Mouse (Mus musculus): ENCODE measurements around the gene Sar1a. TPM values are rescaled to one million over a fixed set of nuclear protein-coding genes. Genes with fewer than 3 reads are reported as not detected.

The Sar1a gene
- polyA plus RNA-seq, 1 experiment: 128 TPM

- DNase-seq (ENCODE audit: low read depth): no peak
- TF ChIP-seq POLR2A (IDR thresholded peaks at IDR 0.05; ENCODE audit: borderline replicate concordance, extremely low read depth, insufficient read depth, insufficient read length, poor library complexity, severe bottlenecking): no peak
These were observed 57.4 kb downstream of the Sar1a start for GRCm38 (mm10) chr10:61737537-61737936.

GRCm38 (mm10) chr10:61738126-61738525, 58.0 kb downstream of the Sar1a start:
- TF ChIP-seq POLR2A (IDR thresholded peaks at IDR 0.05; ENCODE audit: borderline replicate concordance, extremely low read depth, insufficient read depth, insufficient read length, poor library complexity, severe bottlenecking): no peak
- TF ChIP-seq CTCF (IDR thresholded peaks at IDR 0.05; ENCODE audit: borderline replicate concordance, extremely low read depth, insufficient read depth, insufficient read length): no peak
- DNase-seq (ENCODE audit: low read depth): no peak

- TF ChIP-seq POLR2A (IDR thresholded peaks at IDR 0.05; ENCODE audit: borderline replicate concordance, extremely low read depth, insufficient read depth, insufficient read length, poor library complexity, severe bottlenecking) (no peak), CTCF (IDR thresholded peaks at IDR 0.05; ENCODE audit: borderline replicate concordance, extremely low read depth, insufficient read depth, insufficient read length) (no peak)
- no peak for DNase-seq (ENCODE audit: low read depth)
These were observed 61.2 kb downstream of the Sar1a start for GRCm38 (mm10) chr10:61741306-61741705.

DNA sequence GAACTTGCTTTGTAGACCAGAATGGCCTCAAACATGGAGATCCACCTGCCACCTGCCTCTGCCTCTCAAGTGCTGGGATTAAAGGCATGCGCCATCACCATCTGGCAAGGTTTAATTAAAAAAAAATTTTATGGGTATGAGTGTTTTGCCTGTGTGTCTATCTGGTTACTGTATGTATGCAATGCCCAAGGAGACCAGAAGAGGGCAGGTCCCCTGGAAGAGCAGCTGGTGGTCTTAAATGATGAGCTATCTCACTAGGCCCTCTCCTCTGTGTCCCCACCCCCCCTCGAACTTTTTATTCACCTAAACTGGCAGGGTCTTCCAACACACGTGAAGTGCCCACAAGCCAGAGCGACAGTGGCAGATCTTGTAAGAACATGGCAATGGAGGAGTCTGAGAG, 61.8 kb downstream of the Sar1a start:
- peak; percentile 29; the same call in 1 of the 2 replicates for TF ChIP-seq CTCF (IDR thresholded peaks at IDR 0.05; ENCODE audit: borderline replicate concordance, extremely low read depth, insufficient read depth, insufficient read length)
- no peak for TF ChIP-seq POLR2A (IDR thresholded peaks at IDR 0.05; ENCODE audit: borderline replicate concordance, extremely low read depth, insufficient read depth, insufficient read length, poor library complexity, severe bottlenecking)

DNA sequence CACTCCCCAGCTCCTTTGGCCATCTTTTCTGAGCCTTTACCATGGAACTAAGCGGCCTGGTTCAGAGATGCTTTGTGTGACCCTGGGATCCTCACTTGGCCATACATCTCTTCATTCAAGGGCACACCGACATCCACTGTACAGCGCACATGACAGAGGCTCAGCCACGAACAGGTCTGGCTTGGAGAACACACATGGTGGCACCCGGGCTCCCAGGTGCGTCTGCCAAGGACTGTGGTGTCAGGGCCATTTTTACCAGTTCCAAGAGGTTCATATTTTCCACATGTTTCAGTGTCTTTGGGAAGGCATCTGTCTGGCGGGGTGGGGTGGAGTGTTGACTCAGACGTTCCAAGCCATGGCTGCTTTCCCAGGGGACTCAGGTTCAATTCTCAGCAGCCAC, 62.2 kb downstream of the Sar1a start:
- no peak for DNase-seq (ENCODE audit: low read depth)
- TF ChIP-seq POLR2A (IDR thresholded peaks at IDR 0.05; ENCODE audit: borderline replicate concordance, extremely low read depth, insufficient read depth, insufficient read length, poor library complexity, severe bottlenecking) (no peak), CTCF (IDR thresholded peaks at IDR 0.05; ENCODE audit: borderline replicate concordance, extremely low read depth, insufficient read depth, insufficient read length) (no peak)

More for the DNA sequence above, 61.8 kb downstream of the Sar1a start:
- no peak for DNase-seq (ENCODE audit: low read depth)

Other genes starting within 250 kb of the Sar1a start
- gene Eif4ebp2, start 227.6 kb upstream of the Sar1a start, polyA plus RNA-seq (2012; rRNA removed): 72.0 and 86.6 TPM in 2 replicates
- gene Lrrc20, start 204.5 kb upstream of the Sar1a start, polyA plus RNA-seq (2012; rRNA removed): 23.6 and 25.6 TPM in 2 replicates
- 0.62 and 0.94 TPM in 2 replicates for gene Npffr1, start 84.8 kb upstream of the Sar1a start, polyA plus RNA-seq (2012; rRNA removed)
- 121 and 140 TPM in 2 replicates for gene Ppa1, start 31.7 kb upstream of the Sar1a start, polyA plus RNA-seq (2012; rRNA removed)
- 42.7 and 49.4 TPM in 2 replicates for gene Tysnd1, start 15.2 kb downstream of the Sar1a start, polyA plus RNA-seq (2012; rRNA removed)
- gene Aifm2, start 35.0 kb downstream of the Sar1a start, polyA plus RNA-seq (2012; rRNA removed): 5.4 and 7.9 TPM in 2 replicates
- 140 and 186 TPM in 2 replicates for gene H2afy2, start 103.8 kb downstream of the Sar1a start, polyA plus RNA-seq (2012; rRNA removed)

Data from brain, embryonic 14.5 days (tissue).